Mouse (Mus musculus) midbrain, embryonic 11.5 days (tissue): ENCODE data around the gene Rgs12. TPM values are rescaled to one million over a fixed set of nuclear protein-coding genes. Genes with fewer than 3 reads are reported as not detected.
A peak's percentile ranks its signal among the peaks of the same experiment; 100 is the strongest.

ENCODE experiments used
- ATAC-seq: fragments of 200-750 bp; cut with Nextera tagmentation; 2 replicates; pipeline ENCODE4 v1.8.0; 2017; ENCODE audit warnings: moderate TSS enrichment, moderate library complexity; ENCODE audit not compliant: low FRiP score
- DNase-seq: peaks from one replicate; pipeline ENCODE4 v3.0.0; 2015; ENCODE audit warnings: low spot score; ENCODE audit errors: missing footprints
- H3K27ac ChIP-seq: fragments of 300-500 bp; sonication (generic); 2 replicates; pipeline ENCODE4 v1.5.1; 2014; ENCODE audit warnings: low read depth, low read length
- H3K27me3 ChIP-seq: fragments of 300-500 bp; sonication (generic); 2 replicates; pipeline ENCODE4 v1.6.1; 2014; ENCODE audit warnings: mild to moderate bottlenecking, low read length, moderate library complexity, mixed read lengths; ENCODE audit not compliant: control insufficient read depth, insufficient read depth
- H3K36me3 ChIP-seq: fragments of 300-500 bp; sonication (generic); 2 replicates; pipeline ENCODE4 v1.6.1; 2014; ENCODE audit warnings: mild to moderate bottlenecking, low read length, moderate library complexity, mixed read lengths; ENCODE audit not compliant: control insufficient read depth, insufficient read depth
- H3K4me1 ChIP-seq: fragments of 300-500 bp; sonication (generic); 2 replicates; pipeline ENCODE4 v1.6.1; 2014; ENCODE audit warnings: low read length; ENCODE audit not compliant: control insufficient read depth, insufficient read depth
- H3K4me2 ChIP-seq: fragments of 300-500 bp; sonication (generic); 2 replicates; pipeline ENCODE4 v1.6.1; 2014; ENCODE audit warnings: mild to moderate bottlenecking, moderate library complexity
- H3K4me3 ChIP-seq: fragments of 300-500 bp; sonication (generic); 2 replicates; pipeline ENCODE4 v1.5.1; 2014; ENCODE audit warnings: low read depth, low read length
- H3K9ac ChIP-seq: fragments of 300-500 bp; sonication (generic); 2 replicates; pipeline ENCODE4 v1.6.1; 2014; ENCODE audit warnings: low read length
- H3K9me3 ChIP-seq: fragments of 300-500 bp; sonication (generic); 2 replicates; pipeline ENCODE4 v1.6.1; 2016; ENCODE audit warnings: low read length; ENCODE audit not compliant: control insufficient read depth
- WGBS: fragments of 180-500 bp; shearing (Covaris S2); extraction: QIAGEN DNeasy Blood & Tissue Kit; methylation state at CpG from one replicate; pipeline ENCODE4 v1.1.7; 2014; 5-methylcytosine and 5-hydroxymethylcytosine counted together
- polyA plus RNA-seq: library from polyadenylated mRNA; unstranded; fragments of >200 nt; fragmentation: Nextera tagmentation; extraction: Ambion mirVana; gene quantifications from 2 replicates; pipeline ENCODE4 v1.2.1, GENCODE M21; 2014

The Rgs12 gene
- polyA plus RNA-seq, 1 experiment from 2014 or later = 49.0 TPM

DNA sequence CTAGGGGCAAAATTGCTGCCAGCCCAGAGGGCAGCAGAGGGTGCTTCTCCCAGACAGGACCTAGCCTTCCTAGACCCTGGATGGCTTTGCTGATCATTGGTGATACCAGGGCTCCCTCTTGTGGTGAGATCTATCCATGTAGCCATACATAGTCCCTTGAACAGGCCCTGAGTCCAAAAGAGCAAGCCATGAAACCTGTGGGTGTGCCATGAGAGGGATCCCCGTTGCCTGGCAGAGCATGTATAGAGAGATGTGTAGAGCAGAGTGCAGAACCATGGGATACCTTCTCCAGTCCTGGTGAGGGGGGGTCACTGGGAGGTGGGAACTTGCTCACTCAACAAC lies 93.8 kb downstream of the Rgs12 start:
- 30% methylated on average over 1 of the region's 1 CpGs for WGBS
- H3K4me1 ChIP-seq = no peaks in the 10 kb centered on the region
- H3K27ac ChIP-seq = no peak overlapping the region
- no peak overlapping the region for H3K4me2 ChIP-seq
- H3K4me3 ChIP-seq = no peak overlapping the region
- H3K9me3 ChIP-seq = no peaks in the 10 kb centered on the region
- ATAC-seq (peak; percentile 82), DNase-seq (peak; percentile 96)
- H3K27me3 ChIP-seq = no peaks in the 10 kb centered on the region
- no peak overlapping the region for H3K9ac ChIP-seq
- H3K36me3 ChIP-seq = no peaks in the 10 kb centered on the region

DNA sequence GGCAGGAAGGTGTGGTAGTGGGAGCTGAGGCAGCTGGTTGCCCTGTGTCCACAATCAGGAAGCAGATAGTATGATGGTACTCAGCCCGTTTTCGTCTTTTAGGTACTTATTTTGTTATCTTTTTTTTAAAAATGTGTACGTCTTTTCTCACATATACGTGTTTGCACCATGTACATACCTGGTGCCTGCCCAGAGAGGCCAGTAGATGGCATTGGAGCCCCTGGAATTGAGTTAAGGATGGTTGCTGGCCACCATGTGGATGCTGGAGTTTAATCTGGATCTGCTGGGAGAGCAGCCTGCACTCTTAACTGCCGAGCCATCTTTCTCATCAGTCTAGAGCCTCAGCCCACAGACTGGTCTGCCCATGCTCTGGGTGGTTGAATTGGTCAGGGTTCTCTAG lies 101.3 kb downstream of the Rgs12 start:
- Histone ChIP-seq H3K4me3 (no peak overlapping the region), H3K9ac (no peak overlapping the region), H3K27me3 (no peaks in the 10 kb centered on the region), H3K36me3 (no peaks in the 10 kb centered on the region), H3K27ac (no peak overlapping the region), H3K4me2 (no peak overlapping the region), H3K9me3 (no peaks in the 10 kb centered on the region), H3K4me1 (no peaks in the 10 kb centered on the region)
- 76% methylated on average over 5 of the region's 5 CpGs for WGBS
- ATAC-seq (no peak), DNase-seq (no peak)

DNA sequence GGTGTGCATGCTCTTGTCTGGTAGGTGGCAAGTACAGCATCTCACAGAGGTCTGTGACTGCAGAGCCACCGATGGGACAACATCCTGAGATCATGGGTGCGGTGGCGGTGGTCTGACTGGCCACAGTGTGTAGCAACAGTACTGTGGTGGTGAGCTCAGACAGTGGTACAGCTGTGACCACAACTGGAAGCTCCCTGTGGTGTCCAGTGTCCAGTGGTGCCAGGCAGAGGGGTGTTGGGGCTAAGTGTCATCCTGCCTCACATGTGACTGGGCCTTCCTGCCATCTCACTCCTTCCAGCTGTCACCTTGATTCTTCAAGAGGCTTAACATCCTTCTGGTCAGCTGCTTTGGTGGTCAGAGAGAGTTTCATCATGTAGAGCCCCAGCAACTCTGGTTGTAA lies 105.4 kb downstream of the Rgs12 start:
- ATAC-seq = no peak
- no peaks in the 10 kb centered on the region for H3K9me3 ChIP-seq
- no peak overlapping the region for H3K4me3 ChIP-seq
- H3K27ac ChIP-seq = no peak overlapping the region
- DNase-seq = no peak
- no peak overlapping the region for H3K9ac ChIP-seq
- 96% methylated on average over 3 of the region's 3 CpGs for WGBS
- peaks cover 5% of the 10 kb centered on the region; the same call in 1 of the 2 replicates for H3K4me1 ChIP-seq
- H3K4me2 ChIP-seq = no peak overlapping the region
- H3K27me3 ChIP-seq = peaks cover 16% of the 10 kb centered on the region
- H3K36me3 ChIP-seq = no peaks in the 10 kb centered on the region

DNA sequence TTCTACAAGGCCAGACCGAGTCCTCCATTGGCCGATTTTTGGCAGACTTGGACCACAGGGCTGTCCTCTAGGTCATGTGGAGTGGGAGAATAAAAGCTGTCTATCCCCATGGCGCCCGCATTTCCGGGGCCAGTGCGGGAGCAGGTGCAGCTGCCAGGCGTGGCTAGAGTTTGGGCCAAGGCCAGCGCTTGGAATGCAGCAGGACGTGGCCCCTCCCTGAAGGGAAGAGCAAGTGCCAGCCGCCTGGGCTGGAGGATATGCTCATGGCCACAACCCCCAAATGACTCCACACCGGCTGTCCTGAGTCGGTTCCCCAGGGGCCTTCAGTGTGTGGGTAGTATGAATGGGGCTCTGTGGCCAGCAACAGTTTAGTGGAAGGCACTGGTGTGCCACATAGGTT lies 105.8 kb downstream of the Rgs12 start:
- 84% methylated on average over 12 of the region's 12 CpGs for WGBS
- Histone ChIP-seq H3K4me3 (no peak overlapping the region), H3K9me3 (no peaks in the 10 kb centered on the region), H3K9ac (no peak overlapping the region), H3K36me3 (no peaks in the 10 kb centered on the region), H3K4me2 (no peak overlapping the region), H3K27ac (no peak overlapping the region), H3K4me1 (peaks cover 5% of the 10 kb centered on the region; the same call in 1 of the 2 replicates), H3K27me3 (peaks cover 16% of the 10 kb centered on the region)
- no peak for ATAC-seq
- DNase-seq = no peak

DNA sequence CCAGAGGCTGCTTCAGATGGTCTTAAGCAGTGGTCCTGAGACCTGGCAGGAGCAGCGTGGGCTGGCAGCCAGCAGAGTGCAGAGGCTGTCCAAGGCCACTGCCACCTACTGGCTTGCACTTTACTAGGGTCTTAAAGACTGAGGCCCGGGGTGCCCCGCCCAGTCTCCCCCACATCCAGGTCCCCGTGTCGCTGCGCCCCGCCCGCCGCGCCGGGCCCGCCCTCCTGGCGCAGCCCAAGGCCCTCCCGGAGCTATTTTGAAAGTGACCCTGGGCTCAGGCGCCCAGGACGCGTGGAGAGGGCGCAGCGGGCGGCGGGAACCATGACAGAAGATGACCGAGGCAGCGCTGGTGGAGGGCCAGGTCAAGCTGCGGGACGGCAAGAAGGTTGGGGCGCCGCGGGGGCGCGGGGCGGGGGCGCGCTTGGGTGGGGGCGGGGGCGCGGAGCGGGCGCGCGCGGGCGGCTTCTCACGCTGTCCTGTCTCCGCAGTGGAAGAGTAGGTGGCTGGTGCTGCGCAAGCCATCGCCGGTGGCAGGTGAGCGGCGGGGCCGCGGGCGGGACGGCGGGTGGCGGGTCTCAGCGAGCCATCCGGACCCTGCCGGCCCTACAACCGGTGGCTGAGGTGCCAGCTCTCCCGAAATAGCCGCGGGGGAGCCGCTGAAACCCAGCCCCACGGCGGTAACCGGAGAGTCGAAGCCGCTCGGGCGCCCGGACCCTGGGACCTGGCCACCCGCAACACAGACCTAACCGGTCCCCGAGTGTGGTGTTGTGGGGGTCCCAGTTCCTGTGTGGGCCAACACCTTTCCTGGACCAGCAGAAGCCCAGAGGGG lies 107.6 kb downstream of the Rgs12 start, which contains the start of gene Dok7:
TSS of gene Dok7 (plus strand) at position 163 of the 829 bp plus-strand sequence.
- peak; percentile 63 for ATAC-seq
- Histone ChIP-seq H3K27ac (no peak within 1 kb of the TSS), H3K9ac (peak within 1 kb of the TSS; percentile 55), H3K27me3 (peaks cover 16% of the 10 kb centered on the region), H3K4me2 (peak within 1 kb of the TSS; percentile 89), H3K36me3 (no peaks in the 10 kb centered on the region), H3K4me1 (peaks cover 5% of the 10 kb centered on the region; the same call in 1 of the 2 replicates), H3K9me3 (no peaks in the 10 kb centered on the region), H3K4me3 (peak within 1 kb of the TSS; percentile 50)
- WGBS = under 1% methylated on average over 60 of the region's 74 CpGs
- peak; percentile 91 for DNase-seq

DNA sequence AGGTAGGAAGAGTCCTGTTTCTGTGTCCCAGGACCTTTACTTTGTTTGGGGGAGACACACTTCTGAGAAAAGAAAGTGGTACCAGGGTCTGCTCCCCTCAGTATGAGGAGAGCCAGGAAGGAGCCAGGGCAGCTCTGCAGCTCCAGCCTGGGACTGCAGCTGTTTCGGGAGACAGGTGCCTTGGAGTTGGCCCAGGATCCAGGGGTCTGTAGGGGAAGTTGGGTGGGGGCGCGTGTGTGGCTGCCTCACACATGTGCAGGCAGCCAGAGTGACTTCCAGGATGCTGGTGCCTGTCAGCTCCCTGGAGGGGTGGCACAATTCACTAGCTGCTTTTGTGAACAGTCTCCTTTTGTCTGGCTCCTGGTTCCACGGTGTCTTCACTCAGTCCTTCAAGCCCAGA lies 108.3 kb downstream of the Rgs12 start:
- peaks cover 16% of the 10 kb centered on the region for H3K27me3 ChIP-seq
- peak overlapping the region; percentile 50 for H3K4me3 ChIP-seq
- no peaks in the 10 kb centered on the region for H3K9me3 ChIP-seq
- DNase-seq (peak; percentile 87), ATAC-seq (no peak)
- H3K36me3 ChIP-seq = no peaks in the 10 kb centered on the region
- H3K27ac ChIP-seq = no peak overlapping the region
- H3K4me2 ChIP-seq = peak overlapping the region; percentile 89
- WGBS = 25% methylated on average over 4 of the region's 4 CpGs
- H3K4me1 ChIP-seq = peaks cover 5% of the 10 kb centered on the region; the same call in 1 of the 2 replicates
- no peak overlapping the region for H3K9ac ChIP-seq

DNA sequence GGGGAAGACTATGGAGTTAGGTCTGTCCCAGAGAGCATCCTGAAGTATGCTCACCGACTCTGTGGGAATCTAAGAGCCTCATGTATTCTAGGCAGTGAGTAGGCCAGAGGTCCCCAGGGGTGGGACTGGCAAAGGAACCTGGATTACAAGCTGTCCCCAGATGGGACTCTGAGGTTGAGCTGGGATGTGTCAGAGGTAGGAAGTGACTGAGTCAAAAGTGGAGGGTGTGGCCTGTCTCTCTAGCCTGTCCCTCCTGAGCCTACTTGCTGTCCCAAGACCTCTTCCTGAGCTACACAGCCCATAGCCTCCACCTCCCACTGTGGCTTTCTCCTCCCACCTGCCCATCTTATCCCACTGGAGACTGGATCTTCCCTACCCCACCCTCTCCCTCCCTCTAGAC lies 109.0 kb downstream of the Rgs12 start:
- H3K4me2 ChIP-seq = no peak overlapping the region
- no peaks in the 10 kb centered on the region for H3K9me3 ChIP-seq
- H3K4me1 ChIP-seq = peaks cover 5% of the 10 kb centered on the region; the same call in 1 of the 2 replicates
- H3K27ac ChIP-seq = no peak overlapping the region
- DNase-seq (no peak), ATAC-seq (no peak)
- peaks cover 16% of the 10 kb centered on the region for H3K27me3 ChIP-seq
- WGBS = 59% methylated on average over 1 of the region's 1 CpGs
- no peak overlapping the region for H3K9ac ChIP-seq
- no peak overlapping the region for H3K4me3 ChIP-seq
- no peaks in the 10 kb centered on the region for H3K36me3 ChIP-seq

DNA sequence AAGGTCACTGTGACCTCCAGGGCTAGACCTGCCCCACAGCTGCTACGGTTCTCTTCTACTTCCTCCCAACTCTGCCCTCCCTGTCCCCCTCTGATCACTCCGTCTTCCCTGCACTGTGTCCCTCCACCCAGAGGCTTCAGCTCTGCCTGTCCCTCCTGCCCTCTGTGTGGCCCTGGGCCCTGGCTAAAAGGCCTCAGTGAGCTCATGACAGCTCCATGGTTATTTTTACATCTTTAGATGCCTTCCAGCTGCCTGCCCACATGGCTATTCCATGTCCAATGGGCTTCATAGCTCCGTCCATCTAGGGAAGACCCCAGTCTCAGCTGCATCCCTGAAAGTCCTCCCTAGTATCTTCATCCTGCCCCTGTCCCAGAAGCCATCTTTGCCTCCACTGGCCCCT lies 110.9 kb downstream of the Rgs12 start:
- Histone ChIP-seq H3K4me1 (peaks cover 5% of the 10 kb centered on the region; the same call in 1 of the 2 replicates), H3K36me3 (no peaks in the 10 kb centered on the region), H3K9me3 (no peaks in the 10 kb centered on the region), H3K9ac (no peak overlapping the region), H3K4me3 (no peak overlapping the region), H3K27ac (no peak overlapping the region), H3K4me2 (no peak overlapping the region), H3K27me3 (peaks cover 16% of the 10 kb centered on the region)
- ATAC-seq = no peak
- DNase-seq = no peak
- 64% methylated on average over 3 of the region's 3 CpGs for WGBS

DNA sequence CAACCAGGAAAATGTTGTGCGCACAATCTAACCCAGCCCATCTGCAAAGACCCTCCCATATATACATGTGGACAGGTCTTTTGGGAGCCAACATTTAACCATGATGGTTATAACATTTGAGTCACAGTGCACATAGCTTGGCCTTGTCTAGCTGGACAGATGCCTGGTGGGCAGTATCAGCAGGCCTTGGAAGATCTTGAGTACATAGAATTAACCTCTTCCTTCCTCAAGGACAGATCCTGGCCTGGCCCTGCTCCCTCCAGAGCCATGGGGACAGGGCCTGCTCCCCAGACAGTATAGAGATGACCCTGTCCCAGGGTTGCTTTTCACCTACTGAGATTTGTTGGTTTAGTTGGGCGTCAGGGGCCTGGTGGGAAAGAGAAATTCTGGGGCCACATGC lies 120.6 kb downstream of the Rgs12 start:
- H3K36me3 ChIP-seq = no peaks in the 10 kb centered on the region
- ATAC-seq (no peak), DNase-seq (no peak)
- no peaks in the 10 kb centered on the region for H3K27me3 ChIP-seq
- no peak overlapping the region for H3K27ac ChIP-seq
- no peaks in the 10 kb centered on the region for H3K9me3 ChIP-seq
- WGBS = 87% methylated on average over 2 of the region's 2 CpGs
- H3K9ac ChIP-seq = no peak overlapping the region
- H3K4me1 ChIP-seq = no peaks in the 10 kb centered on the region
- no peak overlapping the region for H3K4me2 ChIP-seq
- no peak overlapping the region for H3K4me3 ChIP-seq
